Mouse (Mus musculus) hindbrain, embryonic 10.5 days (tissue): ENCODE measurements around the gene Agpat3. TPM values are rescaled to one million over a fixed set of nuclear protein-coding genes. Genes with fewer than 3 reads are reported as not detected.

Source experiments
- DNase-seq: peaks from one replicate; pipeline ENCODE4 v3.0.0-alpha.2; 2017; ENCODE audit warnings: low spot score
- H3K27ac ChIP-seq: fragments of 300-500 bp; sonication (generic); 2 replicates; pipeline ENCODE4 v1.5.1; 2016; ENCODE audit warnings: mild to moderate bottlenecking, moderate library complexity
- H3K27me3 ChIP-seq: fragments of 300-500 bp; sonication (generic); 2 replicates; pipeline ENCODE4 v1.6.1; 2016; ENCODE audit warnings: mild to moderate bottlenecking; ENCODE audit not compliant: poor library complexity, insufficient read depth, severe bottlenecking
- H3K36me3 ChIP-seq: fragments of 300-500 bp; sonication (generic); 2 replicates; pipeline ENCODE4 v1.6.1; 2016; ENCODE audit warnings: mild to moderate bottlenecking, moderate library complexity
- H3K4me1 ChIP-seq: fragments of 300-500 bp; sonication (generic); replicated peaks from 2 replicates; pipeline ENCODE4 v1.6.1; 2016; ENCODE audit warnings: mild to moderate bottlenecking
- H3K4me3 ChIP-seq: fragments of 300-500 bp; sonication (generic); 2 replicates; pipeline ENCODE4 v1.5.1; 2016; ENCODE audit warnings: mild to moderate bottlenecking, moderate library complexity
- H3K9me3 ChIP-seq: fragments of 300-500 bp; sonication (generic); 2 replicates; pipeline ENCODE4 v1.6.1; 2016; ENCODE audit warnings: mild to moderate bottlenecking, moderate library complexity
- WGBS: fragments of 180-500 bp; shearing (Covaris S2); methylation state at CpG from one replicate; pipeline ENCODE4 v1.1.7; 2016; 5-methylcytosine and 5-hydroxymethylcytosine counted together
- polyA plus RNA-seq: library from polyadenylated mRNA; unstranded; fragments of >200 nt; fragmentation: Nextera tagmentation; extraction: Ambion mirVana; gene quantifications from 2 replicates; pipeline ENCODE4 v1.2.1, GENCODE M21; 2016

Gene Agpat3
- polyA plus RNA-seq, 1 experiment from 2014 or later: 47.2 TPM

GRCm38 (mm10) chr10:78331577-78331976, 20.7 kb downstream of the Agpat3 start:
- Histone ChIP-seq H3K27ac (no peak overlapping the region), H3K9me3 (no peaks in the 10 kb centered on the region), H3K4me1 (no peaks in the 10 kb centered on the region; the same call in 1 of the 2 replicates), H3K36me3 (peaks cover 32% of the 10 kb centered on the region), H3K27me3 (no peaks in the 10 kb centered on the region), H3K4me3 (no peak overlapping the region)
- WGBS: 90% methylated on average over 5 of the region's 5 CpGs
- no peak for DNase-seq

DNA sequence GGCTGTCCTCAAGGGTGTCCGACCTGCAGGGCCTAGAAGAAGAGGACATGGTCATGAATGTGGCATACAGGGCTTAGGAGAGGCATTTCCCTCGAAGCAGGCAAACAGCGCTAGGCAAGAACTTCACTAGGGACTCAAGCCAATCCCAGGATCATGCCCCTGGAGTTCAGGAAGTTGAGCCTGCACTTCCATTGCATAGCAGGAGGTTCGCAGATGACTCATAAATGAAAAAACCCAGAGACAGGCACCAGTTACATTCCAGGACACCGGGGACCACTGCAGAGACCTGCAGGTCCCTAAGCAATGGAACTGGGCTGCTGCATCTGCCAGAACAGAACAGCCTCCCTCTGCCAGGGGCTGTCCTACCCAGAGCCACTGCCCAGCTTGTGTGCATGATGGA, 23.0 kb downstream of the Agpat3 start:
- no peak overlapping the region for H3K4me3 ChIP-seq
- DNase-seq: no peak
- 0 out of 2 replicates have a peak, but pooled peaks cover under 1% of the 10 kb centered on the region for H3K4me1 ChIP-seq
- no peaks in the 10 kb centered on the region for H3K27me3 ChIP-seq
- 93% methylated on average over 5 of the region's 5 CpGs for WGBS
- H3K9me3 ChIP-seq: no peaks in the 10 kb centered on the region
- no peak overlapping the region for H3K27ac ChIP-seq
- peaks cover 50% of the 10 kb centered on the region for H3K36me3 ChIP-seq

DNA sequence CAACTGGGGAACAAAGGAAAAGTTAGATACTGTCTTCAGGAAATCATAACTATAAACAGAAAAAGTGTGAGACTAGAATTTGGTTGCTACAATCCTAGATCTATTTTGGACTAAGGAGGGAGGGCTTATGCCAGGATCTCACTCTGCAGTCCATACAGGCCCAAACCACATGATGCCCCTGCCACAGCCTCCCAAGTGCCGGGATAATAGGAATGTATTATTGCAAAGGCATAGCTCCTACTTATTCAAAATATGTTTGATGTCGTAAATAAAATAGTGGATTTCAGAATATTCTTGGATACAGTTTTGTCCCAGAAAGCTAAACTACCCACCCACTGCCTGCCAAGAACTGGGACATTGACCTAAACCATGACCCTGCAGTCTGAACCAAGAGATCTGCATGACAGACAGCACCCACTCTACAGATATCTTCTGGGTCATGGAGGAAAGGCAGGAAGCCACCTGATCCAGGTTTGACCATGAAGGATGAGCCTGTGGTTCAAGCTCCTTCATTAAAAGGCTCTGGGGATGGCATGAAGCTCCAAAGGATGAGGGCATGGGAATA, 24.2 kb downstream of the Agpat3 start:
- 0 out of 2 replicates have a peak, but pooled peaks cover 12% of the 10 kb centered on the region for H3K4me1 ChIP-seq
- H3K4me3 ChIP-seq: no peak overlapping the region
- H3K9me3 ChIP-seq: no peaks in the 10 kb centered on the region
- DNase-seq: no peak
- 98% methylated on average over 2 of the region's 2 CpGs for WGBS
- no peak overlapping the region for H3K27ac ChIP-seq
- peaks cover 59% of the 10 kb centered on the region for H3K36me3 ChIP-seq
- H3K27me3 ChIP-seq: no peaks in the 10 kb centered on the region

DNA sequence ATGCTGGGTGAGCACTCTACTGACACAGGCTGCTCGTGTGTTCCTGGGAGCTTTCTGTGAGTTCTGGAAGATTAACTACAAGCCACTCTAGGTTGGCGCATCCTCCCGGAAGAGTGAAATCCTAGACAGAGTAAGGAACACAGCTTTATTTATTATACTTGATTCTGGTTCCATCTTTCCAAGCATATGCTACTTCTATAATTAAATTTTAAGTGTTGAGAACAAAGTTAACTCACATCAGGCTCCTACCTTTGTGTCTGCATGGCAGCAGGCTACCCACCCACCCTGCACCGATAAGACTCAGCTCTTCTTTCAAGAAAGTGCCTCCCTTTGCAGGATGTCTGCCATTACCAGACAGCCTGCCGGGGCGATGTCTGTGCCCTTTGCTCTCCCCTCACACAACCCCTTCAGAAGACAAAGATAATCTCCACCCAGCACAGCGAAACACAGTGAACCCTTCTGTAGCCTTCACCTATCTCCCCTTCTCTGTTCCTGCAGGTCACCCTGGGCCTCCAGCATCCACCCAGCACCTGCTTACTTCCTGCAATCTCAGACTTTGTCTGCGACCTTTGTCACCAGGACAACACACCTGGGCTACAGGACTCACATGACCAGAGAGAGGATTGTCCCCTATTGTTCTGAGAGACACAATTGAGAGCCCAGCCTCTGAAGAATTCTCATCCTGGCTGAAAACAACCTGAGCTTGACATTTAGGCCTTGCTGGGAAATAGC, 26.2 kb downstream of the Agpat3 start:
- no peak for DNase-seq
- Histone ChIP-seq H3K27ac (no peak overlapping the region), H3K4me3 (no peak overlapping the region), H3K4me1 (0 out of 2 replicates have a peak, but pooled peaks cover 15% of the 10 kb centered on the region), H3K36me3 (peaks cover 53% of the 10 kb centered on the region), H3K27me3 (no peaks in the 10 kb centered on the region), H3K9me3 (no peaks in the 10 kb centered on the region)
- WGBS: 74% methylated on average over 8 of the region's 8 CpGs

- Histone ChIP-seq H3K27ac (no peak overlapping the region), H3K4me1 (0 out of 2 replicates have a peak, but pooled peaks cover 15% of the 10 kb centered on the region), H3K27me3 (no peaks in the 10 kb centered on the region), H3K4me3 (no peak overlapping the region), H3K36me3 (peaks cover 60% of the 10 kb centered on the region), H3K9me3 (no peaks in the 10 kb centered on the region)
- DNase-seq: no peak
- WGBS: 86% methylated on average over 6 of the region's 6 CpGs
Measured at GRCm38 (mm10) chr10:78324556-78325164, 27.6 kb downstream of the Agpat3 start.

DNA sequence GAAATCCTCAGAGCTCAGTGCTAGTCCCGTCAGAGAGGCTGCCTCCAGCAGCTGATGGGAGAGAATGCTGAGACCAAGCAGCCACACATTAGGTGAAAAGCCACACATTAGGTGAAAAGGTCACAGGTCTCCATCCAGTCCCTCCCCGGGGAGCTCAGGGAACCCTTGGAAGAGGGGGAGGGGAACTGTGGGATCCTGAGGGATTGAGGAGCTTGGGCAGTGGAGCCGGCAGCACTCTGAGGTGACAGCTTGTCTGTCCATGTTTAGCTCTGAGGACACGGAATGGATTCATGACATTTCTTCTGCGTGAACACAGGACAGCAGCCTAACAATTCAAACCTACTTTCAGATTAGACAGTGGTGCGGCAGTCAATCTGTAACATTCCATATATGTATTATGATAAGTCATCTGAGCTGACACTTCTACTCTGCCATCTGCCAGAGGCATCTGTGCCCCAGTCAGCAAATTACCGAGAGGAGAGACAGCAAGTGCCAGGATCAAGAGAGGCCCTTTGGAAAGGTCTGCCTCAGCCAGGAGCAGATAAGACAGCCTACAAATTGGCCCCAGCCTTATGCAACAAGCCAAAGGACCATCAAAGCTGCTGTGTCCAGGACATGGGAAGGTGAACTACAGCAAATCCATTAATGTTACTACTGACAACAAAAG, 28.9 kb downstream of the Agpat3 start:
- no peaks in the 10 kb centered on the region for H3K27me3 ChIP-seq
- no peak overlapping the region for H3K27ac ChIP-seq
- no peak for DNase-seq
- no peak overlapping the region for H3K4me3 ChIP-seq
- WGBS: 54% methylated on average over 7 of the region's 7 CpGs
- 0 out of 2 replicates have a peak, but pooled peaks cover 15% of the 10 kb centered on the region for H3K4me1 ChIP-seq
- H3K9me3 ChIP-seq: no peaks in the 10 kb centered on the region
- H3K36me3 ChIP-seq: peaks cover 52% of the 10 kb centered on the region

DNA sequence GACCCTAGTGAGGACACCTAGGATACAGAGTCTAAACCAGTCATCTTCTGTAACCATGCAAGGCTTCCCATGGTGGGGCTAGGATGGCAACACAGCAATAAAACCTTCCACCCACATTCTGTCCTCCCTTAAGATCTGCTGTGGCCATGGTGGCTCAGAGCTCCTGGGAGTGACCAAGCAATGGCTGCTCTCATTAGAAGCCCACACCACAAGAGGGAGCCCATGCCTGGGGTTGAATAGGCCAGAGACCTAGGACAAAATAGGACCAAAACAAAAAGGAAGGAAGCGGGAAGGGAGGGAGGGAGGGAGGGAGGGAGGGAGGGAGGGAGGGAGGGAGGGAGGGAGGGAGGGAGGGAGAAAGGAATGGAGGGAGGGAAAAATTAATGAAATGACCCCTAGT, 29.5 kb downstream of the Agpat3 start:
- no peak for DNase-seq
- H3K9me3 ChIP-seq: no peaks in the 10 kb centered on the region
- H3K4me3 ChIP-seq: no peak overlapping the region
- peaks cover 50% of the 10 kb centered on the region for H3K36me3 ChIP-seq
- 0 out of 2 replicates have a peak, but pooled peaks cover 18% of the 10 kb centered on the region for H3K4me1 ChIP-seq
- no peaks in the 10 kb centered on the region for H3K27me3 ChIP-seq
- no CpG with 5 or more reads among the region's 1 CpGs for WGBS
- no peak overlapping the region for H3K27ac ChIP-seq

GRCm38 (mm10) chr10:78321133-78321757, 31.0 kb downstream of the Agpat3 start:
- no peak overlapping the region for H3K27ac ChIP-seq
- H3K27me3 ChIP-seq: no peaks in the 10 kb centered on the region
- no peak overlapping the region for H3K4me3 ChIP-seq
- no peaks in the 10 kb centered on the region for H3K9me3 ChIP-seq
- peaks cover 38% of the 10 kb centered on the region for H3K36me3 ChIP-seq
- no peak for DNase-seq
- 0 out of 2 replicates have a peak, but pooled peaks cover 18% of the 10 kb centered on the region for H3K4me1 ChIP-seq
- 81% methylated on average over 3 of the region's 3 CpGs for WGBS

DNA sequence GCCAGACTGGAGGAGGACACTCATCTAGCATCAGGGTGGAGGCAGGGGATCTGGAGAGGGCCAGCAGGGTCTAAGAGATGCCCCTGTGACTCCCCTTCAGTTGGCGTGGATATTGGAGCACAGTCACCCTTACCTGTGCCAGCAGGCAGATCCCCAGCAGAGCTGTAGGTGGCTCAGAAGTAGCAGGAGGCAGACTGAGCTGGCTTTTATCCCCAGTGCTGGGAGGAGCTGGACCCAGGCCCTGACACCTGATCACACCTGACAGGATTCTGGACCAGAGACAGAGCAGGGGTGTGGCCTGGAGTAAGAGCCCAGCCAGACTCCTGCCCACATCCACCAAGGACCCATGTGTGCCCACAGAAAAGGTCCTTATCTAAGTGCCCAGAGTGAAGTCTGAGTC, 31.8 kb downstream of the Agpat3 start:
- no peaks in the 10 kb centered on the region for H3K27me3 ChIP-seq
- 0 out of 2 replicates have a peak, but pooled peaks cover 18% of the 10 kb centered on the region for H3K4me1 ChIP-seq
- H3K4me3 ChIP-seq: no peak overlapping the region
- H3K9me3 ChIP-seq: no peaks in the 10 kb centered on the region
- WGBS: 85% methylated on average over 1 of the region's 1 CpGs
- H3K36me3 ChIP-seq: peaks cover 35% of the 10 kb centered on the region
- no peak overlapping the region for H3K27ac ChIP-seq
- no peak for DNase-seq

- WGBS: 87% methylated on average over 9 of the region's 9 CpGs
Measured at GRCm38 (mm10) chr10:78319940-78320339, 32.3 kb downstream of the Agpat3 start.

GRCm38 (mm10) chr10:78317270-78317923, 34.9 kb downstream of the Agpat3 start:
- Histone ChIP-seq H3K36me3 (peaks cover 17% of the 10 kb centered on the region; the same call in 1 of the 2 replicates), H3K4me3 (no peak overlapping the region), H3K27ac (no peak overlapping the region), H3K4me1 (0 out of 2 replicates have a peak, but pooled peaks cover 2% of the 10 kb centered on the region), H3K9me3 (no peaks in the 10 kb centered on the region), H3K27me3 (no peaks in the 10 kb centered on the region)
- DNase-seq: no peak
- 81% methylated on average over 11 of the region's 11 CpGs for WGBS

More at GRCm38 (mm10) chr10:78319940-78320339, 32.3 kb downstream of the Agpat3 start:
- Histone ChIP-seq H3K4me3 (no peak overlapping the region), H3K36me3 (peaks cover 29% of the 10 kb centered on the region), H3K9me3 (no peaks in the 10 kb centered on the region), H3K4me1 (0 out of 2 replicates have a peak, but pooled peaks cover 18% of the 10 kb centered on the region), H3K27ac (no peak overlapping the region), H3K27me3 (no peaks in the 10 kb centered on the region)
- DNase-seq: no peak
